Mouse (Mus musculus) kidney, embryonic 16.5 days (tissue): ENCODE data around the gene Kbtbd12. TPM values are rescaled to one million over a fixed set of nuclear protein-coding genes. Genes with fewer than 3 reads are reported as not detected.

ENCODE experiments used
- ATAC-seq: fragments of 200-750 bp; cut with Nextera tagmentation; 2 replicates; pipeline ENCODE4 v1.8.0; 2017; ENCODE audit warnings: moderate TSS enrichment; ENCODE audit not compliant: low FRiP score, low TSS enrichment
- H3K27ac ChIP-seq: fragments of 300-500 bp; sonication (generic); 2 replicates; pipeline ENCODE4 v1.5.1; 2014; ENCODE audit warnings: low read length
- H3K27me3 ChIP-seq: fragments of 300-500 bp; sonication (generic); 2 replicates; pipeline ENCODE4 v1.6.1; 2014; ENCODE audit warnings: low read length, control low read depth, mixed read lengths; ENCODE audit not compliant: insufficient read depth
- H3K36me3 ChIP-seq: fragments of 300-500 bp; sonication (generic); 2 replicates; pipeline ENCODE4 v1.6.1; 2014; ENCODE audit warnings: low read length, control low read depth, mixed read lengths; ENCODE audit not compliant: insufficient read depth
- H3K4me1 ChIP-seq: fragments of 300-500 bp; sonication (generic); 2 replicates; pipeline ENCODE4 v1.6.1; 2014; ENCODE audit warnings: low read length, control low read depth, mixed read lengths; ENCODE audit not compliant: insufficient read depth
- H3K4me2 ChIP-seq: fragments of 300-500 bp; sonication (generic); replicated peaks from 2 replicates; pipeline ENCODE4 v1.6.1; 2014; ENCODE audit warnings: low read depth, low read length
- H3K4me3 ChIP-seq: fragments of 300-500 bp; sonication (generic); 2 replicates; pipeline ENCODE4 v1.5.1; 2014; ENCODE audit warnings: mild to moderate bottlenecking, low read length
- H3K9ac ChIP-seq: fragments of 300-500 bp; sonication (generic); replicated peaks from 2 replicates; pipeline ENCODE4 v1.6.1; 2014; ENCODE audit warnings: low read length
- H3K9me3 ChIP-seq: fragments of 300-500 bp; sonication (generic); 2 replicates; pipeline ENCODE4 v1.6.1; 2016; ENCODE audit warnings: low read length, control low read depth
- WGBS: fragments of 180-500 bp; shearing (Covaris S2); extraction: QIAGEN DNeasy Blood & Tissue Kit; methylation state at CpG from one replicate; pipeline ENCODE4 v1.1.7; 2014; 5-methylcytosine and 5-hydroxymethylcytosine counted together
- polyA plus RNA-seq: library from polyadenylated mRNA; unstranded; fragments of >200 nt; fragmentation: Nextera tagmentation; extraction: Ambion mirVana; gene quantifications from 2 replicates; pipeline ENCODE4 v1.2.1, GENCODE M21; 2015

Gene Kbtbd12
- polyA plus RNA-seq, 1 experiment from 2014 or later: 0.84 TPM

DNA sequence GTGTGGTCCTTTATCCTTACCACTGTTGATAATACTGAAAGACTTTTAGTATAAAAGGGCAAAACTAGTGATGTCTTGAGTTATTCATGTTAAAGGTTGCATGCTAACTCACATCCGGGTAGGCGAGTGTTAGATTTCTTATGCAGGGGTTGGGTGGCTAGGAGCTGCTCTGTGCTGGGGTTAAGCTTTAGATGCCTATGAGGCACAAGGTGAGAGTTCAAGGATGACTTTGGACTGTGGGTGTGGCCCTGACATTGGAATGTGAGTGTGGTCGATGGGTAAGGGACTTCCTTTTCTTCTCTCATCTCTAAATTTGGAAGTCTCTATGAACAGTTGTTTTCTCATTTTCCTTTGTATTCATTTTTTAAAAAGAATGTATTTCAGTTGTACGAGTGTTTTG is 7.0 kb upstream of the Kbtbd12 start:
- no peak overlapping the region for H3K4me2 ChIP-seq
- 0 out of 2 replicates have a peak, but pooled peaks cover 7% of the 10 kb centered on the region for H3K4me1 ChIP-seq
- WGBS: 77% methylated on average over 4 of the region's 4 CpGs
- H3K9me3 ChIP-seq: no peaks in the 10 kb centered on the region
- H3K9ac ChIP-seq: no peak overlapping the region
- no peaks in the 10 kb centered on the region for H3K27me3 ChIP-seq
- H3K36me3 ChIP-seq: no peaks in the 10 kb centered on the region
- no peak overlapping the region for H3K4me3 ChIP-seq
- H3K27ac ChIP-seq: no peak overlapping the region
- no peak for ATAC-seq

DNA sequence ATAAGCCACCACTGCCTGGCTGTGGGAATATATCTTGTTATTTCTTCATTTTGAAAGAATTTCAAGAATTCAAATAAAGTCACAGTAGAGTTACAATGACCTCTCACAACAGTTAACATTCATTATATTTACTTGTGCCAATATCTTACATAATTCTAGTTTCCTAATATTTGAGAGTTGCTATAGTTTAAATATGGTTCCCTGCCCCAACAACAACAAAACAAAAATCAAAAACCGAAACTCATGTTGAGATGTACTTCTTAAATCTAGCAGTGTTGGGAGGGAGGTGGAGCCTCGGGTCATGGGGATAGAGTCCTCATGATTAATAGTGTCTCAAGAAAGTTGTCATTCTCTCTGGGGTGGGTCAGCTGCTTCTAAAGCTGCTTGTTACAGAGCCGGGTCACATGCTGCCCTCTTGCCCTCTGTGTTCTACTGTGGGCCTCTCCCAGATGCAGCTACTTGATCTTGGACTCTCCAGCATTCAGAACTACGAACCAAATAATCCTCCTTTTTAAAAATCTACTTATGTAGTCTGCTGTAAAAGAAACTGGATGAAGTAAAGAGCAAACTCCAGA is 3.7 kb upstream of the Kbtbd12 start:
- H3K9ac ChIP-seq: no peak overlapping the region
- peaks cover 10% of the 10 kb centered on the region for H3K9me3 ChIP-seq
- no peak overlapping the region for H3K4me2 ChIP-seq
- 57% methylated on average over 4 of the region's 4 CpGs for WGBS
- ATAC-seq: no peak
- H3K36me3 ChIP-seq: no peaks in the 10 kb centered on the region
- no peak overlapping the region for H3K4me3 ChIP-seq
- H3K27me3 ChIP-seq: no peaks in the 10 kb centered on the region
- no peak overlapping the region for H3K27ac ChIP-seq
- 0 out of 2 replicates have a peak, but pooled peaks cover 14% of the 10 kb centered on the region for H3K4me1 ChIP-seq

DNA sequence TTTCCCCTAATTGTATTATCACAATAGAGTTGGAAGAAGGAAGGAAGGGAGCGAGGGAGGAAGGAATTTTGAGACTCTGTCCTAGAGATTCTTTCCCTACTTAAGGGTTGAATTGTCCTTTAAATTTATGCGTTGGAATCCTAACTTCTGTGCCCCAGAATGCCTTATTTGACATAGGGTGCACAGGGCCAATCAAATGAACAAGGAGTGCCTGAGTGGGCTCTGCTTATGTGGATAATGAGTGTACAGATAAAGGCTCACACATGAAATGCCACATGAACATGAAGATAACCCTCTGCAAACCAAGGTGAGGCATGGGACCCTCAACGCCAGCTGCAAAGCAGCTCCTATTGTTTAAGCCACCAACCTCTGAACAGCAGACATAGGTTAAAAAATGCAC is 2.6 kb upstream of the Kbtbd12 start:
- H3K4me2 ChIP-seq: peak overlapping the region; percentile 31; the same call in 1 of the 2 replicates

DNA sequence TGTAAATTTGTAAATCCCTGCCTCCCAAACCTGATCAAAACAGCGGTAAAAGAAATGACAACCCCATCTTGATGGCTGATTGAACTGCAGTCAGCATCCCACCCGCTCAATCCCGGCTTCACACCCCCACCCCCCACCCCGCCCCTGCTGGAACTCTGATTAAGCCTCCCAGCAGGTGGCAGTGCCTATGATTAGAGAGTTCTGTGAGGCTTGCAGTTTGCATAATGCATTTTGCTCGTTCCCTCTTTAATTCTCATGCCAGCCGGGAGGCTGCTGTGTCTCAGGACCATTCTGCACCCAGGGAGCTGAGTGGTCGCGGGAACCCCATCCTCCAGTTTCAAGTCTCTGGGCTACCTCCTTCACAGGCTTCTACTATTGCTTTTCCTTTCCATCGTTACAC is 2.2 kb upstream of the Kbtbd12 start:
- Histone ChIP-seq H3K4me2 (peak overlapping the region; percentile 31; the same call in 1 of the 2 replicates), H3K36me3 (no peaks in the 10 kb centered on the region), H3K9ac (no peak overlapping the region), H3K9me3 (peaks cover 10% of the 10 kb centered on the region), H3K27ac (no peak overlapping the region), H3K4me3 (no peak overlapping the region), H3K27me3 (no peaks in the 10 kb centered on the region), H3K4me1 (0 out of 2 replicates have a peak, but pooled peaks cover 14% of the 10 kb centered on the region)
- WGBS: 5% methylated on average over 9 of the region's 9 CpGs
- ATAC-seq: no peak

More for the DNA sequence above, 2.6 kb upstream of the Kbtbd12 start:
- Histone ChIP-seq H3K27ac (no peak overlapping the region), H3K27me3 (no peaks in the 10 kb centered on the region), H3K4me1 (0 out of 2 replicates have a peak, but pooled peaks cover 14% of the 10 kb centered on the region), H3K4me3 (no peak overlapping the region), H3K9me3 (peaks cover 10% of the 10 kb centered on the region), H3K36me3 (no peaks in the 10 kb centered on the region), H3K9ac (no peak overlapping the region)
- 41% methylated on average over 3 of the region's 3 CpGs for WGBS
- ATAC-seq: no peak

DNA sequence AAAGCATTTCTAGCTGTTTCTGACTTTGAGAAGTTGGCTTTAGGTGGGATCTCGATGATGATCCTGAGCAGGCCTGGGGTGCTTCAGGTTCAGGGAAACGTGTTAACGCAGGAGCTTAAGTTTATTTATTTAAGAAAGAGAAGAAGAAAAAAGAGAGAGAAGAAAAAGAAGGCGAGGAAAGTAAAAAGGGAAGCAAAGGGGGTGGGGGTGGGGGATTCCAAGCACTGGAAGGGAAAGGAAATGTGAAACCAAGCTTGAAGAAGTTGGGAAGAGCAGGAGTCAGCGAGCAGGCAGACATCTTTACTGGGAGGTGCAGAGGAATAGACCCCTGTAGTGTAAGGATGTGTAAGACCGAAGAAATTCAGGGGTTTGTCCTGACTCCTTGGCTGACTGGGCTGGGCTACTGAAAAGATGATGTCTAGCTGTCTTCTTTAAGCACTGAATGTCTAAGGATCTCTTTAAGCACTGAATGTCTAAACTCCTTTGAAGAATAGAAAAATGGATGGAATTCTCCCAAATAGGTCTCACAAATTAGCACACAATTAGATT is 1.7 kb upstream of the Kbtbd12 start:
- Histone ChIP-seq H3K9me3 (peaks cover 10% of the 10 kb centered on the region), H3K4me2 (no peak overlapping the region), H3K27me3 (no peaks in the 10 kb centered on the region), H3K27ac (no peak overlapping the region), H3K4me3 (no peak overlapping the region), H3K9ac (no peak overlapping the region), H3K36me3 (no peaks in the 10 kb centered on the region), H3K4me1 (0 out of 2 replicates have a peak, but pooled peaks cover 14% of the 10 kb centered on the region)
- 24% methylated on average over 6 of the region's 6 CpGs for WGBS
- ATAC-seq: no peak

DNA sequence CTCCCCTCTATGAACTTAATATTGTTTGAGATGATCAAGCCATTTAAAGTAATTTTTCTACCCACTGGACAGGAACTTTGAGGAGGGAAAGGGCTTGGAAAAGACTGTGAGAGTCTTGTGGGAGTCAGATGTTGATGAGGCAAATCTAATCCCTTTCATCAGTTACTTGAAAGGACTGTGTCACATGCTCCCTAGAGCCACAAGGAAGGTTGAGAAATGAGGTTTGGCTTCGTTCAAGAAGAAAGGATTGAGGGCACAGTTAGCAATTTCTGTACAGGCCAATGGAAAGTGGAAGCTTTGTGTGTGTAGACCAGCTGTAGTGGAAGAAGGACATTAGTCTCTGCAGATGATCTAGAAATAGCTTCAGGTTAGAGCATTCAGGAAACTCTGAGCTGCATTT is 1.2 kb upstream of the Kbtbd12 start:
- no peak overlapping the region for H3K27ac ChIP-seq
- H3K9me3 ChIP-seq: peaks cover 10% of the 10 kb centered on the region
- H3K4me1 ChIP-seq: 0 out of 2 replicates have a peak, but pooled peaks cover 14% of the 10 kb centered on the region
- no peaks in the 10 kb centered on the region for H3K27me3 ChIP-seq
- H3K4me2 ChIP-seq: no peak overlapping the region
- ATAC-seq: no peak
- no peaks in the 10 kb centered on the region for H3K36me3 ChIP-seq
- H3K4me3 ChIP-seq: no peak overlapping the region
- H3K9ac ChIP-seq: no peak overlapping the region
- WGBS: 35% methylated on average over 1 of the region's 1 CpGs

DNA sequence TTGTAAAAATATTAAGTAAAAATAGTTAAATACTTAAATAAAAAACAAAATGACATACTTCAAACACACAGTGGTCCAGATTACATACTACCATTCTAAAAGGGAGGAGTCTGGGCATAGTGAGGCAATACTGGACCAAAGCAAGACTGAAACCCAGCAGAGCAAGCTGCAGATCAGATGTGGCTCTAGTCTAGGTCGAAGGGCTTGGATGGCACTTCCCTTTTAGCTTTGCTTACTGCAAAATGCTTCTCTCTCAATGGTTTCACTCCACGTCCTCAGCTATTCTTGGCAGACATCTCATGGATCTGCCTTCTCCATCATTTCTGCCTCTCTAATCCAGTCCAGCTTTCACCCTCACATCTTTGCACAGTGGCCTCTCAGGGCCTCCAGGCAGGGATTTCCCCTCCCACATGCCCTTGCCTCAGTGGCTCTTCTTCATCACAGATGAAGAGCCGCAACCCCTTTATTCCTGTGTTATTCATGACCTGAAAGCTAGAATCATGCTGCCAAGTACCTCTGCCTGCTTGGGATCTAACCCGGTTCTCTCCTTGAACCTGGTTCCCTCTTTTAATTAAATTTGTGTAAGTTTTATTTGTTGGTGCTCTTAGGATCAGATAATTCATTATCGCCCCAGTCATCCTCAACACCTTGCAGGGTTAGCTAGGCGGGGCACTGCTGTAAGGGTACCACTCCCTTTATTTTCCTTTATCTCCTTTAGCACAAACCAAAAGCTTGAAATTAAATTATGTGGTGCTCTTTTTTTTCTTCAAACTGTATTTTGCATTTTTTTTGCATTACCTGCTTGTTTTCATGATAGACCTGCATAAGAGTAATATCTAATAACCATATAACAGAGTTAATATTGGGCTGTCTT is 1.6 kb downstream of the Kbtbd12 start:
- Histone ChIP-seq H3K27me3 (no peaks in the 10 kb centered on the region), H3K9ac (no peak overlapping the region), H3K4me2 (no peak overlapping the region), H3K9me3 (peaks cover 10% of the 10 kb centered on the region), H3K4me1 (0 out of 2 replicates have a peak, but pooled peaks cover 14% of the 10 kb centered on the region), H3K27ac (no peak overlapping the region), H3K4me3 (no peak overlapping the region), H3K36me3 (no peaks in the 10 kb centered on the region)
- ATAC-seq: no peak
- 88% methylated on average over 6 of the region's 6 CpGs for WGBS

DNA sequence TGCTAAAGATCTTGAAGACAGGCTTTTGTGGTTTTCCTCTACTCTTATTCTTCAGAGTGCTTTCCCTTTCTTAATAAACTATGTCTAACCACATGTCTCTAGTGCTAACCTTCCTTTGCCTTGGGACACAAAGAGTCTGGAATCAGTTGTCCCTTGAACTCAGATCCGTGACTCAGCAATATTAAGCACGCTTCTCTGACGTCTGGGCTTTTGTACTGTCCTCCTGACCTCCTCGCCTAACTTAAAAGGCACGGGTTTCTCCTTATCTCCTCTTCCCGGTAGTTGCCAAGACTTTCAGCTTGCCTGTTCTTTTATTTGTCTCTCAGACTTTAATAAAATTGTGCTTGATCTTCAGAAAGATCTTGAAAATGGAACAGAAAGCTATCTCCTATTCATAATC is 6.5 kb downstream of the Kbtbd12 start:
- Histone ChIP-seq H3K4me1 (peaks cover 13% of the 10 kb centered on the region; the same call in 1 of the 2 replicates), H3K27ac (no peak overlapping the region), H3K4me2 (no peak overlapping the region), H3K4me3 (no peak overlapping the region), H3K9ac (no peak overlapping the region), H3K36me3 (no peaks in the 10 kb centered on the region), H3K27me3 (no peaks in the 10 kb centered on the region), H3K9me3 (no peaks in the 10 kb centered on the region)
- WGBS: 74% methylated on average over 6 of the region's 6 CpGs
- no peak for ATAC-seq

DNA sequence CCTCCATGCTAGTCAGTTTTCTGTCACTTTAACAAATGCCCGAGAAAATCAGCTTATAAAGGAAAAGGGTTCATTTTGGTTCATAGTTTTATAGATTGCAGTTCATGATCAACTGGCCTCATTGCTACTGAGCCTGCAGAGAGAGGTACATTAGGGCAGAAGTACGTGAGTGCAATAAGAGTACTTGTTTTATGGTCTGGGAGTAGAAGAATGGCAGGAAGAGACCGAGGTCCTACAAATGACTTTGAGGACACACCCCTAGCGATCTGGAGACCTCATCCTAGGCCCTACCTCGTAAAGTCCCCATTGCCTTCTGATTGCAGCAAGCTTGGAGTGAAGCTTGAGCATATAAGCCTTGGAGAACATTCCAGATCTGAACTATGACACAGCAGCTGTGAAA is 7.2 kb downstream of the Kbtbd12 start:
- no peaks in the 10 kb centered on the region for H3K36me3 ChIP-seq
- no peak for ATAC-seq
- H3K4me3 ChIP-seq: no peak overlapping the region
- H3K9me3 ChIP-seq: no peaks in the 10 kb centered on the region
- H3K4me1 ChIP-seq: peaks cover 13% of the 10 kb centered on the region; the same call in 1 of the 2 replicates
- H3K9ac ChIP-seq: no peak overlapping the region
- 27% methylated on average over 5 of the region's 5 CpGs for WGBS
- H3K27me3 ChIP-seq: no peaks in the 10 kb centered on the region
- H3K27ac ChIP-seq: no peak overlapping the region
- H3K4me2 ChIP-seq: no peak overlapping the region
